Mouse (Mus musculus) right cerebral cortex, postnatal 4 days (tissue): ENCODE data around the gene Bbof1.

Source experiments
- DNase-seq: peaks from one replicate; pipeline ENCODE4 v3.0.0-alpha.2; 2022

Gene Bbof1

DNA sequence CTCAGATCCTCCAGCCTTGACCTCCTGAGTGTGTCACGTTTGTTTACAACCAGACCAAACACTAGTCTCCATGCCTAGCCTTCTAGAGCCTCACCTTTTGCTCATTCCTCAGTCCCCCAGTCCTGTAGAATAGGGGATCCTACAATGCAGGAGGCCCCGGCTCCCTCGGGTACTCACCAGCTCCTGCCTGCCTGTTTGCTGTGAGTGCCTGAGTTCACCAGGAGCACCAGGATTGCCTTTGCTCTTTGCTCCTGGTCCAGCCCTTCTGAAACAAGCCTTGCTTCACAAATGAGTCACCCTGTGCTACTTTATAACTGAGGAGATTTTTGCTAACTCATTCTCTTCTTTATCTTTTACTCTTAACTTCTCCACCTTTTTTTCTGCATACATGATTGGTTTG, 8.2 kb upstream of the Bbof1 start:
- no peak for DNase-seq

DNA sequence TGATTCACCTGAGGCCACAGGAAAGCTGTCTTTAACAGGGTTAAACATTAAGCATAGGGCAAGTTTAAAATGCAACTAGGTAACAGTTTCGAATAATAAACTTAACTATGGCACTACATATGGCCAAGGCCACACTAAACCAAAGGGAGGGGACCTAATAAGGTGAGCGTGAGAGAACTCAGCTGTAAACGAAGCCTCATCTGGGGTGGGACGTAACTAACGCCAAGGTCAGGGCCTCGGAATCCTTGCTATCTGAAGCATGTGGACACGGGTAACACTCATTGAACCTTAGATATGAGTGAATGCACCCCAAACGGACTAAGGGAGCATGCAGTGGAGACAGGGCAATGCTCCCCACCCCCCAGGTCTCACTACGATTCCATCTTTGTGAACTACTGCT, 5.9 kb upstream of the Bbof1 start:
- DNase-seq: no peak

DNA sequence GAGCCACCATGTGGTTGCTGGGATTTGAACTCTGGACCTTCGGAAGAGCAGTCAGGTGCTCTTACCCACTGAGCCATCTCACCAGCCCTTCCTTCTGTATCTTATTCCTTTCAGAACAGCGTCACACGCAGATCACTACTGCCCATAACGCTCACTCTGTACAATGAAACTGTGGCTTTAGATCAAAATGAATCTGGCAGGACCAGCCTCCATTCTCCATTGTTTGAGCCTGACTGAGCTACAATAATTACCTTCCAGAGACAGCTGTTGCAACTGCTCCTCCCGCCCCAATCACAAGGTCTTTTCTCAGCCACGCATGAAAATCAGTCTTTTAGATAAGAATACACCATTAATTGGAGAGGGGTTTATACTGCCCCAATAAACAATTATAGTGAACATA, 4.3 kb upstream of the Bbof1 start:
- no peak for DNase-seq

DNA sequence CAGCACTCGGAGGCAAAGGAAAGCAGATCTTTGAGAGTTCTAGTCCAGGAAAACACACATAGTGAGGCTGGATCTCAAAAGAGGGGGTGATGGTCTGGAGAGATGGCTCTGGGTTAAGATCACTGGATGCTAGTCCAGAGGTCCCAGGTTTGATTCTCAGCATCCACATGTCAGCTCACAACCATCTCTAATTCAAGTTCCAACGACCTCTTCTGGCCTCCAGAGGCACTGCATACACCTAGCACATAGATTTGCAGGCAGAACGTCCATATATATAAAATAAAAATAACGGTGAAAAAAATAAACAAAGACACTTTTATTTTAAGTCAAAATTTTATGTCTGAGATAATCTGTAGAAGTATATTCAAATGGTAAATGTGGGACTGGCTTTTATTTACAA, 1.6 kb upstream of the Bbof1 start:
- no peak for DNase-seq

DNA sequence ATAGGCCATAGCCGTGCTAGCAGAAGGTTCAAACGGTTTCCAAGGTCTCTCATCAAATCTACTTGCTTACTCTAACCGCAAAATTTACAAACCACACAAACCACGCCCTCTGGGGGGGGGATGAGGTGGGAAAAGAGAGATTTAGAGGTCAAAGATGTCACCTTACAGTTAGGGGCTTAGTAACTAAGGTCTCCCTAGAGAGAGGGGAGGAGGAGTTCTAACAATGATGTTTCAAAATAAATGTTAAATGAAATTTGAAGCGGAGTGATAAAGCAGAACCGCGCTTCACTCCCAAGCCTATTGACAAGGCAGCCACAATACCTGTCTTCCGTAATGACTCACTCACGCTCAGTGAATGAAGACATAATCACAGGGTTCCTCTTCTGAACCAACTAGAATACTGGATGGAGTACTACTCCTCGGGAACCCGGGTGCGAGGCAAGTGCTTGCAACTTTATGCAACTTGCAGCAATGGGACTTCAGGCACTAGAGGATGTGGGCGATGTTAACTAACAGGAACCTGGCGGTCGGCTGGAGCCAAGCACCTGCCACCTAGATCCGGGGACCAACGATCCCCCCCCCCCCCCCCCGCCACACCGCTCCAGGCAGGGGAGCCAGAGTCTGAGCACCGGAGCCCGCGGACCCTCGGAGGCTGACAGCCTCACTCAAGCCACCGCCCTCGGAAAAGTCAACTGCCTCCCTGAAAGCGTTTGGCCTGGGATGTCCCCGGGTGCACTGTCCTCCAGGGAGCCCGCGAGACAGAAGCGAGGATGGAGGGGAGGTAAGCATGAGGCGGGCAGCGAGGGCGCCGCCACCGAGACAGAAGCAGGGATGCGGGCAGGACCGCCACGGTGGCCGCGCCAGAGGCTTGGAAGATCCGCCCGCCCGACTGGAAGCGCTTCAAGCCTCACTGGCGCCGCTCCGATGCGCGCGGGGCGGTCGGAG, 725 bp upstream of the Bbof1 start:
- no peak for DNase-seq

DNA sequence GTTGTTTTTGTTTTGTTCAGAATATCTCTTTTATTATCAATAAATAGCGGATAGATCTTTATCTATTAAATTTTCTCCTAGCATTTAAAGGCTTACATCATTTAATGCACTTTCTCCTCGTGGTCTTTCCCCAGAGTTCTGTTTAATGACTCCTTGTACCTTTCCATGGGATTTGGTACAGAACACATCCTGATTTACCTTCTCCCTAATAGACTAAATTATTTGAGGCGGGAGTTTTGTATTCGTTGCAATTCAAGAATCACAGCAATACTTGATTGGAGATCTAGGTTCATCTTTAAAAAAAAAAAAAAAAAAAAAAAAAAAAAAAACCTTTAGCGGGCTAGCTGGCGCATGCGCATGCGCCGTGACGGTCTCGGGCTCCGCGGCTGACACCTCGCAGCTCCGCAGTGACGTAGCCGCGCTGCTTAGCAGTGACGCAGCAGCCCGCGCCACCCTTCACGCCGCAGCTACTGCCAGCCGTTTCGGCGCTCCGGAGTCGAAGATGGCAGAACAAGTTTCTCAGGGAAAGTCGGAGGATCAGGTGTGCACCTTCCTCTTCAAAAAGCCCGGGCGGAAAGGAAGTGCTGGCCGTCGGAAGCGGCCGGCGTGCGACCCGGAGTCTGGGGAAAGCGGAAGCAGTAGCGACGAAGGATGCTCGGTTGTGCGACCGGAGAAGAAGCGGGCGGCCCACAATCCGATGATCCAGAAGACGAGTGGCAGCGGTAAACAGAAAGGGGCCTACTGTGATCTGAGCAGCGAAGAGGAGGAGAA, 8.1 kb downstream of the Bbof1 start, which contains the start of gene Rnf113a2:
Gene Rnf113a2, plus strand, starts transcription at position 363 of the 771 bp plus-strand sequence.
- peak; percentile 85 for DNase-seq

DNA sequence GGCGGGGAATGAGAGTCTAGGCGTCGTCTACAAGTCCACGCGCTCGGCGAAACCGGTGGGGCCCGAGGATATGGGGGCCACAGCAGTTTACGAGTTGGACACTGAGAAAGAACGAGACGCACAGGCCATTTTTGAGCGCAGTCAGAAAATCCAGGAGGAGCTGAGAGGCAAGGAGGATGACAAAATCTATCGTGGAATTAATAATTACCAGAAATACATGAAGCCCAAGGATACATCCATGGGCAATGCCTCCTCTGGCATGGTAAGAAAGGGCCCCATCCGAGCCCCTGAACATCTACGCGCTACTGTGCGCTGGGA, 8.7 kb downstream of the Bbof1 start:
- no peak for DNase-seq

DNA sequence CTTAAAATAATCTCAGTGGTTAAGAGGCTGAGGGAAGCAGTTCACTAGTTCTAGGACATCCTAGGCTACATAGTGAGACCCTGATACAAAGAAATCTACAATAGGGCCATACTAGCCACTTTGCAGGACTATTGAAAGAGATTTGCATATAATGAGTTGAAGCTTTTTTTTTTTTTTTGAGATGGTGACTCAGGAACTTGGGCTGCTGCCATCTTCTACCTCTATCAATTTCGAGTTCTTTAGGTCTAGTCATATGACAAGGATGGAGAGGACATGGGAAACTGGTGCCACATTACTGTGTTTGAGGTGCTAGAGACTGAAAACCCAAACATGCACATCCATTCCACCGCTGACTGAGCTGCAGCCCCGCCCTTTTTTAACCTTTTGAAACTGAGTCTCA, 15.1 kb downstream of the Bbof1 start:
- DNase-seq: no peak

DNA sequence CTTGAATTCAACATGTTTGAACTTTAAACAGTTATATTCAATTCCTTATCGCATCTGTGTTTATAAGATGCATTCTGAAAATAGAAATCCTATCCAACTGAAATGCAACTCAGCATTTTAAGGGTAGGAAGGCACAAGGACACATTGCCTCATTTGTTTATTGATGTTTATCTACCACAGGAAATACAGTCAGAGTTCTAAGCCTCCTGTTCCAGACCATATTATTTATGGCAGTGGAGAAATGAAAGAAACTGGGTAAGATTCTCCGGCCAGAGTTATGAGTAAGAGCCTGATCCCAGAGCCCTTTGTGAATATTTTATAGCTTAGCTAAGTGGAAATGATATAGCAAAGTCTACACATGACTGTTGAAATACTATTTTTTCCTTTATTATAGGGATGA, 21.0 kb downstream of the Bbof1 start:
- no peak for DNase-seq

DNA sequence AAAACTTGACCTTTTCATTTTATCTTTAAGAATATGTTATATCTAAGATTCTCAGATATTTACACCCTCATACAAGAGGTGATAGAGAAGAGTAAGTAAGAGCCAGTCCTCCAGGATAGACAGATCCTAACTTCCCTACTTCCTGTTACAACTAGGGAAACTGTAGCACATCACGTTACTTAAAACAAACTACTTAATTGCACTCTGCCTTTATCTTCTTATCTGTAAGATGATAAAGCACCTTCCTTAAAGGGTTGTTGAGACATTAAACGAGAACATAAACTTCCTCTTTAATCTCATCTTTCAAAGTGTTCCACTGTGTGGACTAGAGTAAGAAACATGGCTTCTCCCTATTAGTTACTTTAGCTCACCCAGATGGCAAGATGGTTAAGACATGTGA, 29.8 kb downstream of the Bbof1 start:
- DNase-seq: no peak

DNA sequence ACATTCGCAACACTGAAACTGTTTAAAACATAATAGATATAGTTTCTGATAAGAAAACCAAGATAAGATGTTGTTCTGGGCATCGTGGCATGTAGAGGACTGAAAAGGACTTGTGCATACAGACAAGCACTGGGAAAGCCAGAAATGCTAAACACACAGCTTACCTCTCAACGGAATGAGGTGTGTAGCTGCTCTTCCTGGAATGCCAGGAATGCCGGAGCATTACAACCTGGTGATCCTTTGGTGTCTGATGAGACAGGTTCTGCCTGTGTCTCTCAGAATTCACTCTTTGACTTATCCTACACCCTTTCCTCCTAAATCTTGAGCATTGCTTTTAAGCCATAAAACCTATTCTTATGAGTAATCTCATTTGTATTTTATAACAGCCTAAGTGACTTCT, 33.7 kb downstream of the Bbof1 start:
- no peak for DNase-seq

DNA sequence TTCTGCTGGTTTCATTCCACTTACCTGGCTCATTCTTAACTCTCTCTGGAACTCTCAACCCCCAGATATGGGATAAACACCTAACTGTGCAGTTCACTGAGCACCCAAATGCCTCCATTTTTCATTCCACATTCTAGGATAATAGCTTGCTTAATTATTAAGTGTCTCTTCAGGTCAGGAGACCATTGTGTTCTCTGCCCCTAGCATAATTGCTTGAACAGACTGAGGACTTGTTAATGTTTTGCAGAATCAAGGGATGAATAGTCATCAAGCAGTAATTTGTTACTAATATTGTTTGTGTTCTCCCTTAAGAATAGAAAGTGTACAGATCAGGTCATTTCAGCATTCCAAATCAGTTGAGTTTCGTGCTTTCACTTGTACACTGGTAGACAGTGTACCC, 38.5 kb downstream of the Bbof1 start:
- no peak for DNase-seq

DNA sequence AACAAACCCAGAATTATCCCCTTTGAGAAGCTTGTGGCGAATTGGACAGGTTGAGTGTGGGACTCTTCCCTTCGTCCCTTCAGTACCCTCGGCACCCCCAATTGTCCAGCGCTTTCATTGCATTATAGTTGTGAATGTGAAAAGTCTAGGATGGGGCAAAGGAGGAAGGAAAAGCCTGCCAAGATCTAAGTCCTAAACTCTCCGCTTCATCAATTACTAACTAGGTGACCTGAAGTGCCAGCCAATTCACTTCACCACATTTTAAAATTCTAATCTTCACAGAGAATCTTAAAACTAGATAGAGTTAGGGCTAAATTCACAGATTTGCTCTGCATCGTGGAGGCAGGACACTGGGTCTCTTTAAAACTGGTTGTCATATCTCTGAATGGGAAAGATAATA, 39.3 kb downstream of the Bbof1 start:
- DNase-seq: no peak

DNA sequence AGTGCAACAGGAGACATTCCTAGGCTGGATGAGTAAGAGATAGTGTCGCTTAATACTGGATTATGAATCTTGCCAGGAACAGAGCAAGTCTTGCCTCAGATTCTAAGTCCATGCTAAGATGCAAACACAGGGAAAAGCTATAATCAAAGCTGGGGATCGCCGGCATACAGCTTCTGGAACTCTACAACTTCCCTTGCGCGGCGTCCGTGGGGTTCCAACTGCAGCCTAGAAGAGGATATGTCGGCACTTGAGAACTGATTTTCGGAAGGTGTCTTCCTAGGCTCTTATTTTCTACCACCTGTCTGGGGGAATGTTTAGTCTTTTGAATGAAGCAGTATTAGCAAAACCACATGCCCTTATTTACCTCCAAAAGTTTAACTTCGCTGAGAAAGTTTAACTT, 41.0 kb downstream of the Bbof1 start:
- no peak for DNase-seq

DNA sequence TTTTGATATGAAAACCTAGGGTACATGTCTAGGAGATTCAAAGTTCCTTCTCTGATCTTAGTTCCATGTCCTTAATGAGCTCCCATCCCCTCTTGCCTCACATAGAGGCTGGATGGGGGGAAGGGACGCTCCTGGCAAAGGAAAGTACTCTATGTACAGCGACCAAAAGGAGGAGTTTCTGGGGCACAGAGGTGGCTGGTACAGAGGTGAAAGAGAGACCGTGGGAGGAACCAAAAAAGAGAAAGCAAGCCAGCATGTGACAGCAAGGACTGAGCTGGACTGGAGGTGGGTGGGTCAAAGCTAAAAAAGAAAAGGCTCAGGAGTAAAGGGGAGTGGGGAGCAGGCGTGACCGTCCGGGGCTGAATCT, 41.5 kb downstream of the Bbof1 start:
- no peak for DNase-seq

DNA sequence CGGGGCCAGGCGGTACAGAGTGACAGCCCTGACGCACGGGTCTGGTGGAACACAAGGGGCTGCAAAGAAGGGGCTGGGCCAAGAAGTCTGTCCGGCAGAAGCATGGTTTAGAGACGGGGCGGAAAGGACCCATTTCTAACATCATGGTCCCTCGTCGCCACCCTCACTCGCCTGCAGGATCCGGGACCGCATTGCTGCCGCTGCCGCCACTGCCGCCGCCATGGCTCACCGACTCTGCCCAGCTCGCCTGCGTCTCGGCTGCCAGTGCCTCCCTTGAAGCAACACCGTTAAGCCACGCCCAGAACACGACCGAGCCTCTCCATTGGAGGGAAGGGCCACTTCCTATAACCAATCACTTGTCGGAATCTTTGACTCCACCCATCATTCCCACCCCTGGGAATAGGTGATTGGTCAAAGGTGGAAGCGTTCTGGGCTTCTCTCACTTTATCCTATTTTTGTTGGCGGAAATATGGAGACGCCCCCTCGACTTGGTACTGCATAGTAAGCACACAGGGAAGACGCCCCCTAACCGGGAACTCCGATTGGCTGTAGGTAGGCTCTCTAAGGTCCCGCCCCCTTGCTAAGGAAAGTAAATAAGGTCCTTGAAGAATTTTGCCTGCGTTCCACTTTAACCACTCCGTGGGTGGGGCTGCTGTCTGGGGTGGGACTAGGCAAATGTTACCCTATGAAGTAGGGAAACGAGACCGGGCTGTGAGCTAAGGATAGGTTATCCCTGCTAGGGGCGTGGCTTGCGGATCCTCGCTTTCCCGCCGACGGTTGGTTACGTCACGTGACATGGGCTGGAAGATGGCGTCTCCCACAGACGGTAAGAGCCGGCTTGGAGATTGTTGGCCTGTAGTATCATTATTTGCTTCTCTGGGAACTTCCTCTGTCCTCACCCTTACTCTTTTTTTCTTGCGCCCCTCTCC, 42.1 kb downstream of the Bbof1 start, which contains the start of the genes Aldh6a1 and Lin52:
Gene Aldh6a1, minus strand, starts transcription at position 287 of the 929 bp plus-strand sequence.
Gene Lin52, plus strand, starts transcription at position 705 of the 929 bp plus-strand sequence.
- peak; percentile 90 for DNase-seq

DNA sequence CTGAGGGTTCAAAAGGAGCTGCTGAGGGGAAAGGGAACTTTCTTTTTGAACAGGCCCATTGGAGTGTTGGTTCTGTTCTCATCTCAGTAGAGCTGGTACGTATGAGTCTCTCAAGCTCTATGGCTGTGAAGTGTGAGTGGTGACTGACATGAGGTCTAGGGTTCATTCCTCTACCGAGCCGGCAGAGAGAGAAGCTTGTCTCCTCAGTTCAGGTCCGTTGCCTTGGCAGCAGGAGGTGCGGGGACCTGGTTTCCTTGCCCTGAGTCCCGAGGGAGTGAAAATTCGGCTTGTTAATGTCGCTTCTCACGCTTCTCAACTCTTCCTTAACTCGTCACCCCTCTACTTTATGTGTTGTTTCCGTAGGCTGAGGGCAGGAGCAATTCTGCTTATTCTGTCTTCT, 42.9 kb downstream of the Bbof1 start:
- no peak for DNase-seq

DNA sequence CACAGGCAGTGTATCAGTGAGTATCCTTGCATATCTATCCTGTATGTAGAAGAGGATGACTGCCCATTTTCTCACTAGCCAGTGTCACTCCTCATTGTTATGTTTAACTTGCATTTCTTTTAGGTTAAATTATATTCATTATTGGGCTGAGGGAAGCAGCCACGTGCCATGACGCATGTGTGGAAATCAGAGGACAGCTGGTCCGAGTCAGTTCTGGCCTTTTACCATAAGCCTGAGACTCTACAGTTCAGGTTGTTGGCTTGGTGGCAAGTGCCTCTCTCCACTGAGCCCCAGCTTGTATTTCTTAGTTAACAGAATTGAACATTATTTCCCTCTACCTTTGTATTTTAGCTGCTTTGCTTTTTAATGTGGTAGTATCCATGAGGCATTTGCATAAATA, 48.0 kb downstream of the Bbof1 start:
- DNase-seq: no peak

DNA sequence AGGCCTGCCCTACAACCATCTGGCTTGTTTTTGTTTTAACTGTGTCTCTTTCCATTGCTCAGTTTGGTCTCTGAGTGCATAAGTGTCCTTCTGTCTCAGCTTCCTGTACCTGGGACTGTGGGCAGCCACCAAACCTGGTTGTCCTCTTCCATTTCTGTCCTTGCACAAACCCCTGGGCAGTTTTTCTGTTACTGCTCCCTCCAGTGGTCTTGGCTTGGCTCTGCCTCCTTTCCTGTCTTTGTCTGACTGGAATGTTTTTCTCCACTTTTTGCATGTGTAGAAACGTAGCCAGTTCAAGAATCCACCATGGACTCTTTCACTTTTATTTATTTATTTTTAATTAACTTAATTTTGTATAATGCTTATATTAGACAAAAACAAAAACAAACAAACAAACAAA, 51.0 kb downstream of the Bbof1 start:
- DNase-seq: no peak

DNA sequence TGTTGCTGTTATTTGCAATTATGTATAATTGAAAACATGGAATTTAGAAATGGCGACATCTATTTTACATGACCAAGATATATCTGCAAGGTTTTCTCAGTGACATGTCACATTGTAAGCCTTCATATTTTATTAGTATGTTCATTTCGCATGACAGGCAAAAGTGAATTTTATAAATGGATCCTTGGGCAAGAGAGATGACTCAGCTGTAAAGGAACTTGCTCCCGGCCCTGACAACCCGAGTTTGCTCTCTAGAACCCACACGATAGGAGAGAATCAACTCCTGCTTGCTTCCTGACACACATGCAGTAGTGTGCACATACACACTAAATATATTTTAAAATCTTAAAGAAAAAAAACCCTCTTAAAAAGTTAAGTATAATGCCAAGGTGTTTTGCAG, 52.5 kb downstream of the Bbof1 start:
- no peak for DNase-seq

DNA sequence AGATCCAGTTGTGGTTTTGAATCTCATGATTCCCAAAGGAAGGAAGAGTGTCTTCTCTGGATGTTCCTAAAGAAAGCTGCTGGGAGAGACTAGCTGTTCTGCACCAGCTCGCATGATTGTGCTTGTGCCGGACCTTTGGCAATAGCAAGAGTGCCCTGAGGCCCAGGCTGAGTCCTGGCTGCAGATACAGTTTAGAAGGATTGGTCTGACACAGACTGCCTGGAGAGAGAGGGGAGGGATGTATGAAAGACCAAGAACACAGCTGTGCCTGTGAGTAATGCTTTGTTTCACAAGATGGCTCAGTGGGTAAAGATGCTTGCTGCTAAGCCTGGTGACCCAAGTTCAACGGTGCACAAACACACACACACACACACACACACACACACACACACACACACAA, 54.0 kb downstream of the Bbof1 start:
- DNase-seq: no peak

DNA sequence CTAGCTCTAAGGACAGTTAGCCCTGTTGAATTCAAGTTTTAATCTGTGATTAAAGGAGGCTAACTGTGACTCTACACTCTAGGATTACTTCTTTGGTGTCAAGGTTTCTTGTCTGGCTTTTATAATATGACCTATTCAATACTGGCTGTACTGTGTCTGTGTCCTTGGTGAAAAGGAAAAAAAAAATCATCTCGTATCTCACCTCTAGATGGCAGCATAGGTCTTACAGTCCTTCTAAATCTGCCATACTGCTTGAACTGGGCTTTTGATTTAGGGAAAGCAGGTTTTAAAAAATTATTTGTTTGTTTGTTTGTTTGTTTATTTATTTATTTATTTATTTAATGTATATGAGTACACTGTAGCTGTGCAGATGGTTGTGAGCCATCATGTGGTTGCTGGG, 59.8 kb downstream of the Bbof1 start:
- DNase-seq: no peak

DNA sequence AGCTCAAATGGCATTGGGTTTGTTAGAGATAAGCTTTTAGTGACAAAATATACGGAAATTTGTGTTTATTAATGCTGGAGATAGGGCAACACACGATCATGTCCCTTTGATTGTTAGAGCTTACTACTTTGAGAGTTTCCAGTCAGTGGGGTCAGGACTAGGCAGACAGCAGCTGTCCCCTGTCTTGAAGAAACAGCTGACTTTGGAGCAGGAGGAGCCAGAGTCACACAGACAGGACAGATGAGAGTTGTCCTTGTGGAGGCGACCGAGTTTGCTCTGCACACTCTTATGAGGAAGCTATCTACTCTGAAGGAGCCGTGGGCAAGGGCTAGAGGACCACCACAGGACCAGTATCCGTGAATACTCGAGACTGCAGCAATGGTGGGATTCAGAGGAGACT, 70.1 kb downstream of the Bbof1 start:
- DNase-seq: no peak
